Mouse (Mus musculus): ENCODE data around the gene Ptbp1. TPM values are rescaled to one million over a fixed set of nuclear protein-coding genes. Genes with fewer than 3 reads are reported as not detected.
A peak's percentile ranks its signal among the peaks of the same experiment; 100 is the strongest.

The Ptbp1 gene
- polyA plus RNA-seq, 1 experiment: 188 TPM

- 82% methylated on average over 17 of the region's 17 CpGs for WGBS
- no peaks in the 10 kb centered on the region; the same call in 1 of the 2 replicates for H3K4me1 ChIP-seq (ENCODE audit: control insufficient read depth, insufficient read depth, low read length)
- H3K27ac ChIP-seq (ENCODE audit: control insufficient read depth, insufficient read depth, low read depth, low read length, poor library complexity): no peak overlapping the region
- no peak for TF ChIP-seq POLR2A (IDR thresholded peaks at IDR 0.05; ENCODE audit: borderline replicate concordance, control insufficient read depth, low read depth, low read length)
- no peak for TF ChIP-seq CTCF (IDR thresholded peaks at IDR 0.05; ENCODE audit: control insufficient read depth, insufficient read depth, low read length)
- no peak overlapping the region for H3K4me3 ChIP-seq (replicated peaks; ENCODE audit: control insufficient read depth, low read depth, low read length)
Measured at GRCm38 (mm10) chr10:79822372-79822771, 31.9 kb upstream of the Ptbp1 start.

GRCm38 (mm10) chr10:79823011-79823410 lies 31.2 kb upstream of the Ptbp1 start:
- 47% methylated on average over 6 of the region's 6 CpGs for WGBS
- Histone ChIP-seq H3K4me1 (ENCODE audit: control insufficient read depth, insufficient read depth, low read length) (no peaks in the 10 kb centered on the region; the same call in 1 of the 2 replicates), H3K4me3 (replicated peaks; ENCODE audit: control insufficient read depth, low read depth, low read length) (no peak overlapping the region), H3K27ac (ENCODE audit: control insufficient read depth, insufficient read depth, low read depth, low read length, poor library complexity) (no peak overlapping the region)
- TF ChIP-seq POLR2A (IDR thresholded peaks at IDR 0.05; ENCODE audit: borderline replicate concordance, control insufficient read depth, low read depth, low read length): no peak
- no peak for TF ChIP-seq CTCF (IDR thresholded peaks at IDR 0.05; ENCODE audit: control insufficient read depth, insufficient read depth, low read length)

GRCm38 (mm10) chr10:79824413-79824812 lies 29.8 kb upstream of the Ptbp1 start:
- WGBS: 23% methylated on average over 6 of the region's 6 CpGs

DNA sequence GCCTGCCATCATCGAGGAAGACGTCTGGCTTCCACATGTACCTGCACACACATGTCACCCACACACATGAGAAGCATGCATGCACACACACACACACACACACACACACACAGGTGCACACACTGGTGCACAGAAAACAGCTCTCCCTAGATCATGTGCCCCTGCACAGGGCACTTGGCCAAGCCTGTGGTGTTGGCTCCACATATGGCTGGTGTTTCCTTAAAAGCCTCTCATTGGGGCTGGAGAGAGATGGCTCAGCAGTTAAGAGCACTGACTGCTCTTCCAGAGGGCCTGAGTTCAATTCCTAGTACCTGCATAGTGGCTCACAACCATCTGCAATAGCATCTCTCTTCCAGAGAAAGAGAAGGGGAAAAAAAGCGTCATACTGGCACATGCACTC lies 22.6 kb upstream of the Ptbp1 start:
- H3K4me3 ChIP-seq (replicated peaks; ENCODE audit: control insufficient read depth, low read depth, low read length): no peak overlapping the region
- WGBS: 46% methylated on average over 3 of the region's 3 CpGs
- H3K4me1 ChIP-seq (ENCODE audit: control insufficient read depth, insufficient read depth, low read length): peaks cover 2% of the 10 kb centered on the region; the same call in 1 of the 2 replicates
- no peak overlapping the region for H3K27ac ChIP-seq (ENCODE audit: control insufficient read depth, insufficient read depth, low read depth, low read length, poor library complexity)
- no peak for TF ChIP-seq CTCF (IDR thresholded peaks at IDR 0.05; ENCODE audit: control insufficient read depth, insufficient read depth, low read length)
- no peak for TF ChIP-seq POLR2A (IDR thresholded peaks at IDR 0.05; ENCODE audit: borderline replicate concordance, control insufficient read depth, low read depth, low read length)

More at GRCm38 (mm10) chr10:79824413-79824812, 29.8 kb upstream of the Ptbp1 start:
- H3K4me3 ChIP-seq (replicated peaks; ENCODE audit: control insufficient read depth, low read depth, low read length): no peak overlapping the region
- no peaks in the 10 kb centered on the region; the same call in 1 of the 2 replicates for H3K4me1 ChIP-seq (ENCODE audit: control insufficient read depth, insufficient read depth, low read length)
- no peak for TF ChIP-seq CTCF (IDR thresholded peaks at IDR 0.05; ENCODE audit: control insufficient read depth, insufficient read depth, low read length)
- H3K27ac ChIP-seq (ENCODE audit: control insufficient read depth, insufficient read depth, low read depth, low read length, poor library complexity): peak overlapping the region; percentile 14; the same call in 1 of the 2 replicates

DNA sequence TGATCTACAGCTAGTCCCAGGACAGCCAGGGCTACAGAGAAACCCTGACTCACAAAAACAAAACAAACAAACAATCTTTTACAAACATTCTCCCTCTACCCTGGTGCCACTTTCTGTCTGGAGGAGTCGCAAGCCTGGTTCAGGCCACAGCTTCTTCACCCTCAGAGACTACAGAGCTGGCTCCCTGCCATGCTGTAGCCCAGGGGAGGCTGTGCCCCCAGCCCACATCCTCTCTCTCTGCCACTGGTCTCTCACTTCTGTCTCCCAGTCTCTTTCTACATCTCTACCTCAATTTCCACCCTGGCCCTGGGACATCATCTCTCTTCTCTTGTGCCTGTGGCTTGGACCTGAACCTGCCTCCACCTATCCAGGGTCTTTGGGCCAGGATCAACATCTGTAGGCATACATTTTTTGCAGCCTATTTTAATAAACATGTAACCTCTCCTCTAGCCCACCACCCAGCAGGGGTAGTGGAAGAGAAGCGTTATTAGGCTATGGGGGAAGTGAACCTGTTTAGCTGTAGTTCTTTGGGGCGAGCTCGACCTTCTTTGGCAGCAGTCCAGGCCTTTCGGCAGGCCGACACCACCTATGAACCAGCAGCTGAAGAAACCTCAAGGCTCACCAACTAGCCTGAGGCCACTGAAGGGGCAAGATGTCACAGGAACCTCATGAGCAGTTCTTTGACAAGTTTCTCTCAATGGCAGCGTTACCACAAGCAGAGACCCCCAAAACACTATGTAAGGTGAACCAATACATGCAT lies 22.0 kb upstream of the Ptbp1 start:
- 6% methylated on average over 7 of the region's 7 CpGs for WGBS
- peaks cover 2% of the 10 kb centered on the region; the same call in 1 of the 2 replicates for H3K4me1 ChIP-seq (ENCODE audit: control insufficient read depth, insufficient read depth, low read length)
- no peak for TF ChIP-seq CTCF (IDR thresholded peaks at IDR 0.05; ENCODE audit: control insufficient read depth, insufficient read depth, low read length)
- no peak for TF ChIP-seq POLR2A (IDR thresholded peaks at IDR 0.05; ENCODE audit: borderline replicate concordance, control insufficient read depth, low read depth, low read length)

GRCm38 (mm10) chr10:79832786-79833181 lies 21.4 kb upstream of the Ptbp1 start:
- TF ChIP-seq POLR2A (IDR thresholded peaks at IDR 0.05; ENCODE audit: borderline replicate concordance, control insufficient read depth, low read depth, low read length): no peak
- no peak for TF ChIP-seq CTCF (IDR thresholded peaks at IDR 0.05; ENCODE audit: control insufficient read depth, insufficient read depth, low read length)
- Histone ChIP-seq H3K4me3 (replicated peaks; ENCODE audit: control insufficient read depth, low read depth, low read length) (no peak overlapping the region), H3K27ac (ENCODE audit: control insufficient read depth, insufficient read depth, low read depth, low read length, poor library complexity) (no peak overlapping the region), H3K4me1 (ENCODE audit: control insufficient read depth, insufficient read depth, low read length) (peaks cover 2% of the 10 kb centered on the region; the same call in 1 of the 2 replicates)
- 26% methylated on average over 9 of the region's 9 CpGs for WGBS

More for the DNA sequence above, 22.0 kb upstream of the Ptbp1 start:
- Histone ChIP-seq H3K4me3 (replicated peaks; ENCODE audit: control insufficient read depth, low read depth, low read length) (no peak overlapping the region), H3K27ac (ENCODE audit: control insufficient read depth, insufficient read depth, low read depth, low read length, poor library complexity) (no peak overlapping the region)

GRCm38 (mm10) chr10:79834769-79835398 lies 19.3 kb upstream of the Ptbp1 start:
- WGBS: 29% methylated on average over 9 of the region's 9 CpGs
- TF ChIP-seq CTCF (IDR thresholded peaks at IDR 0.05; ENCODE audit: control insufficient read depth, insufficient read depth, low read length) (peak; percentile 97), POLR2A (IDR thresholded peaks at IDR 0.05; ENCODE audit: borderline replicate concordance, control insufficient read depth, low read depth, low read length) (no peak)
- Histone ChIP-seq H3K4me3 (replicated peaks; ENCODE audit: control insufficient read depth, low read depth, low read length) (no peak overlapping the region), H3K27ac (ENCODE audit: control insufficient read depth, insufficient read depth, low read depth, low read length, poor library complexity) (no peak overlapping the region), H3K4me1 (ENCODE audit: control insufficient read depth, insufficient read depth, low read length) (peaks cover 4% of the 10 kb centered on the region; the same call in 1 of the 2 replicates)

- Histone ChIP-seq H3K4me3 (replicated peaks; ENCODE audit: control insufficient read depth, low read depth, low read length) (no peak overlapping the region), H3K4me1 (ENCODE audit: control insufficient read depth, insufficient read depth, low read length) (peaks cover 4% of the 10 kb centered on the region; the same call in 1 of the 2 replicates), H3K27ac (ENCODE audit: control insufficient read depth, insufficient read depth, low read depth, low read length, poor library complexity) (no peak overlapping the region)
- TF ChIP-seq POLR2A (IDR thresholded peaks at IDR 0.05; ENCODE audit: borderline replicate concordance, control insufficient read depth, low read depth, low read length) (no peak), CTCF (IDR thresholded peaks at IDR 0.05; ENCODE audit: control insufficient read depth, insufficient read depth, low read length) (0 out of 2 replicates have a peak, but pooled peaks have one; percentile 4)
- 92% methylated on average over 3 of the region's 3 CpGs for WGBS
Measured at GRCm38 (mm10) chr10:79836918-79837317, 17.3 kb upstream of the Ptbp1 start.
